Mouse (Mus musculus) embryonic facial prominence, embryonic 15.5 days (tissue): ENCODE measurements around the gene Mfap1b. TPM values are rescaled to one million over a fixed set of nuclear protein-coding genes. Genes with fewer than 3 reads are reported as not detected.
"Not testable (repeated sequence)": the region's sequence is repeated elsewhere in the genome, so short reads cannot be mapped to it uniquely, and the experiment has no call there.

Experiments
- ATAC-seq: fragments of 200-750 bp; cut with Nextera tagmentation; 2 replicates; pipeline ENCODE4 v1.8.0; 2017; ENCODE audit warnings: low read depth, moderate TSS enrichment; ENCODE audit not compliant: insufficient number of reproducible peaks, low FRiP score, low TSS enrichment
- H3K27ac ChIP-seq: fragments of 300-500 bp; sonication (generic); replicated peaks from 2 replicates; pipeline ENCODE4 v1.5.1; 2015; ENCODE audit warnings: mild to moderate bottlenecking, inconsistent platforms
- H3K27me3 ChIP-seq: fragments of 300-500 bp; sonication (generic); 2 replicates; pipeline ENCODE4 v1.6.1; 2015; ENCODE audit warnings: inconsistent platforms
- H3K36me3 ChIP-seq: fragments of 300-500 bp; sonication (generic); 2 replicates; pipeline ENCODE4 v1.6.1; 2015; ENCODE audit warnings: mild to moderate bottlenecking, inconsistent platforms
- H3K4me1 ChIP-seq: fragments of 300-500 bp; sonication (generic); 2 replicates; pipeline ENCODE4 v1.6.1; 2015; ENCODE audit warnings: inconsistent platforms
- H3K4me2 ChIP-seq: fragments of 300-500 bp; sonication (generic); replicated peaks from 2 replicates; pipeline ENCODE4 v1.6.1; 2015; ENCODE audit warnings: mild to moderate bottlenecking, inconsistent platforms
- H3K4me3 ChIP-seq: fragments of 300-500 bp; sonication (generic); replicated peaks from 2 replicates; pipeline ENCODE4 v1.5.1; 2015; ENCODE audit warnings: mild to moderate bottlenecking, inconsistent platforms
- H3K9ac ChIP-seq: fragments of 300-500 bp; sonication (generic); 2 replicates; pipeline ENCODE4 v1.6.1; 2015; ENCODE audit warnings: inconsistent platforms
- H3K9me3 ChIP-seq: fragments of 300-500 bp; sonication (generic); replicated peaks from 2 replicates; pipeline ENCODE4 v1.6.1; 2016; ENCODE audit warnings: inconsistent platforms
- WGBS: fragments of 180-500 bp; shearing (Covaris S2); methylation state at CpG from one replicate; pipeline ENCODE4 v1.1.7; 2015; 5-methylcytosine and 5-hydroxymethylcytosine counted together
- polyA plus RNA-seq: library from polyadenylated mRNA; unstranded; fragments of >200 nt; fragmentation: Nextera tagmentation; extraction: Ambion mirVana; gene quantifications from 2 replicates; pipeline ENCODE4 v1.2.1, GENCODE M21; 2015

Gene Mfap1b
- polyA plus RNA-seq, 1 experiment from 2014 or later, result 61.9 TPM

DNA sequence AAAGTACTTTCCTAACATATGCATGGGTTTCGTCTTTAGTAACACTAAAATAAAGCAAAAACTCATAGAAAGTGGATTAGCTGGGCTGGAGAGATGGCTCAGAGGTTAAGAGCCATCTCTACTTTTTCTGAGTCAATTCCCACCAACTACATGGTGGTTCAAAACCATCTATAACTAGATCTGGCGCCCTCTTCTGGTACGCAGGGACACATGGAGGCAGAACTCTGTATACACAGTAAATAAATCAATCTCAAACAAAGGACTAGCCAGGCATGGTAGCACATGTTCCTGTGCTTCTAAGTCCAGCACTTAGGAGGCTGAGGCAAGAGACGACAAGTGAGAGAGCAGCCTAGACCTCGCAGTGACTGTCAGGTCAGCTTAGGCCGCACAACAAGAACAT lies 4.9 kb downstream of the Mfap1b start:
- H3K4me2 ChIP-seq, H3K4me3 ChIP-seq, H3K9ac ChIP-seq, H3K9me3 ChIP-seq, H3K27ac ChIP-seq, ATAC-seq, H3K4me1 ChIP-seq, H3K27me3 ChIP-seq, H3K36me3 ChIP-seq: not testable (repeated sequence)
- WGBS, result 47% methylated on average over 3 of the region's 6 CpGs

GRCm38 (mm10) chr2:121460071-121460470 lies 13.8 kb downstream of the Mfap1b start:
- H3K4me2 ChIP-seq, result no peak overlapping the region
- no peaks in the 10 kb centered on the region for H3K9me3 ChIP-seq
- H3K4me1 ChIP-seq, result peaks cover 11% of the 10 kb centered on the region
- no peak overlapping the region for H3K9ac ChIP-seq
- peaks cover 11% of the 10 kb centered on the region; the same call in 1 of the 2 replicates for H3K36me3 ChIP-seq
- no peaks in the 10 kb centered on the region for H3K27me3 ChIP-seq
- no peak overlapping the region for H3K27ac ChIP-seq
- 70% methylated on average over 2 of the region's 2 CpGs for WGBS
- no peak for ATAC-seq
- no peak overlapping the region for H3K4me3 ChIP-seq

- H3K27ac ChIP-seq, result peak within 1 kb of the TSS; percentile 83
- H3K4me2 ChIP-seq, result peak within 1 kb of the TSS; percentile 53
- 4% methylated on average over 41 of the region's 41 CpGs for WGBS
- no peaks in the 10 kb centered on the region for H3K27me3 ChIP-seq
- H3K9ac ChIP-seq, result peak within 1 kb of the TSS; percentile 71
- no peaks in the 10 kb centered on the region for H3K9me3 ChIP-seq
- H3K4me1 ChIP-seq, result peaks cover 23% of the 10 kb centered on the region
- H3K36me3 ChIP-seq, result peaks cover 32% of the 10 kb centered on the region
- H3K4me3 ChIP-seq, result peak within 1 kb of the TSS; percentile 74
- peak; percentile 82 for ATAC-seq
Measured at GRCm38 (mm10) chr2:121456692-121457642, 16.9 kb downstream of the Mfap1b start, which contains the start of gene Serinc4. TSS of gene Serinc4 (minus strand) at chr2:121456781.

GRCm38 (mm10) chr2:121455534-121455933 lies 18.3 kb downstream of the Mfap1b start:
- H3K9ac ChIP-seq, result no peak overlapping the region
- 71% methylated on average over 5 of the region's 5 CpGs for WGBS
- no peak for ATAC-seq
- H3K4me3 ChIP-seq, result no peak overlapping the region
- H3K4me2 ChIP-seq, result no peak overlapping the region
- H3K27me3 ChIP-seq, result no peaks in the 10 kb centered on the region
- H3K27ac ChIP-seq, result no peak overlapping the region
- H3K4me1 ChIP-seq, result peaks cover 33% of the 10 kb centered on the region
- peaks cover 37% of the 10 kb centered on the region for H3K36me3 ChIP-seq
- H3K9me3 ChIP-seq, result no peaks in the 10 kb centered on the region

DNA sequence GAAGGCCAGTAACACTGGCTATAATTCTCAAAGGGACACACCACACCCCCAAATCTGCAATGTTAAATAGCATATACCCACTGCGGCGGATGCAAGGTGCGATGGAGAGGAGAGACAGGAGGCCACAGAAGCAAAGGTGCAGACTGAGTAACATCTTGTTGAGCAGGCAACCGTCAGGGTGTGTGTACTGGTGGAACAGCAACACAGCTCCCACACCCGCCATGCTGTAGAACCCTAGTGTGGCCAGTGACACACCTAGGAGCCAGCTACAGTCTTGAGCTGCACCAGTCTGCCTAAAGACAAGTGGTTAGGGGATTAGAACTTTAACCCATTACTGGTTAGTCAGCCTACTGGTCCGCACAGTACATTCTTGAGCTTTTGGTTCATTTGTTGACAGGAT lies 19.9 kb downstream of the Mfap1b start:
- Histone ChIP-seq H3K4me2 (no peak overlapping the region), H3K9ac (no peak overlapping the region), H3K9me3 (no peaks in the 10 kb centered on the region), H3K27me3 (no peaks in the 10 kb centered on the region), H3K4me1 (peaks cover 38% of the 10 kb centered on the region), H3K27ac (no peak overlapping the region), H3K36me3 (peaks cover 35% of the 10 kb centered on the region), H3K4me3 (no peak overlapping the region)
- 84% methylated on average over 6 of the region's 6 CpGs for WGBS
- ATAC-seq, result no peak

GRCm38 (mm10) chr2:121452990-121453389 lies 20.9 kb downstream of the Mfap1b start, which contains the start of gene Hypk:
TSS of gene Hypk (plus strand) at chr2:121453290.
- no peak for ATAC-seq
- H3K9me3 ChIP-seq, result no peaks in the 10 kb centered on the region
- H3K27me3 ChIP-seq, result no peaks in the 10 kb centered on the region
- H3K4me1 ChIP-seq, result peaks cover 39% of the 10 kb centered on the region
- 64% methylated on average over 4 of the region's 4 CpGs for WGBS
- no peak within 1 kb of the TSS for H3K27ac ChIP-seq
- no peak within 1 kb of the TSS for H3K4me2 ChIP-seq
- no peak within 1 kb of the TSS for H3K9ac ChIP-seq
- H3K36me3 ChIP-seq, result peaks cover 29% of the 10 kb centered on the region
- H3K4me3 ChIP-seq, result no peak within 1 kb of the TSS

GRCm38 (mm10) chr2:121452361-121452760 lies 21.5 kb downstream of the Mfap1b start:
- 73% methylated on average over 4 of the region's 4 CpGs for WGBS
- no peak overlapping the region for H3K4me3 ChIP-seq
- H3K9me3 ChIP-seq, result no peaks in the 10 kb centered on the region
- no peak overlapping the region for H3K9ac ChIP-seq
- peaks cover 39% of the 10 kb centered on the region for H3K4me1 ChIP-seq
- no peak overlapping the region for H3K4me2 ChIP-seq
- no peak for ATAC-seq
- H3K27me3 ChIP-seq, result no peaks in the 10 kb centered on the region
- H3K27ac ChIP-seq, result no peak overlapping the region
- H3K36me3 ChIP-seq, result peaks cover 29% of the 10 kb centered on the region

GRCm38 (mm10) chr2:121450093-121450492 lies 23.8 kb downstream of the Mfap1b start:
- 1% methylated on average over 7 of the region's 7 CpGs for WGBS
- Histone ChIP-seq H3K36me3 (peaks cover 29% of the 10 kb centered on the region), H3K9ac (peak overlapping the region; percentile 99), H3K4me2 (peak overlapping the region; percentile 82), H3K9me3 (no peaks in the 10 kb centered on the region), H3K4me3 (peak overlapping the region; percentile 99), H3K4me1 (peaks cover 33% of the 10 kb centered on the region), H3K27me3 (no peaks in the 10 kb centered on the region), H3K27ac (peak overlapping the region; percentile 98)
- no peak for ATAC-seq

- Histone ChIP-seq H3K4me1 (peaks cover 33% of the 10 kb centered on the region), H3K27me3 (no peaks in the 10 kb centered on the region), H3K36me3 (peaks cover 29% of the 10 kb centered on the region), H3K4me3 (peak overlapping the region; percentile 99), H3K9ac (peak overlapping the region; percentile 99), H3K9me3 (no peaks in the 10 kb centered on the region), H3K27ac (peak overlapping the region; percentile 98), H3K4me2 (peak overlapping the region; percentile 82)
- ATAC-seq, result peak; percentile 48
- WGBS, result under 1% methylated on average over 51 of the region's 54 CpGs
Measured at GRCm38 (mm10) chr2:121449545-121450011, 24.3 kb downstream of the Mfap1b start.

GRCm38 (mm10) chr2:121448739-121449535 lies 24.9 kb downstream of the Mfap1b start, which contains the start of gene Serf2:
TSS of gene Serf2 (plus strand) at chr2:121449195.
- ATAC-seq, result peak; percentile 99
- peak within 1 kb of the TSS; percentile 99 for H3K4me3 ChIP-seq
- no peaks in the 10 kb centered on the region for H3K9me3 ChIP-seq
- H3K27me3 ChIP-seq, result no peaks in the 10 kb centered on the region
- peak within 1 kb of the TSS; percentile 98 for H3K27ac ChIP-seq
- peaks cover 26% of the 10 kb centered on the region for H3K36me3 ChIP-seq
- peak within 1 kb of the TSS; percentile 82 for H3K4me2 ChIP-seq
- WGBS, result under 1% methylated on average over 64 of the region's 74 CpGs
- peak within 1 kb of the TSS; percentile 99 for H3K9ac ChIP-seq
- H3K4me1 ChIP-seq, result peaks cover 32% of the 10 kb centered on the region

- Histone ChIP-seq H3K4me1 (peaks cover 30% of the 10 kb centered on the region), H3K36me3 (peaks cover 19% of the 10 kb centered on the region), H3K9ac (peak overlapping the region; percentile 47), H3K9me3 (no peaks in the 10 kb centered on the region), H3K4me2 (peak overlapping the region; percentile 82), H3K27ac (peak overlapping the region; percentile 98), H3K27me3 (no peaks in the 10 kb centered on the region), H3K4me3 (peak overlapping the region; percentile 99)
- 13% methylated on average over 9 of the region's 9 CpGs for WGBS
- no peak for ATAC-seq
Measured at GRCm38 (mm10) chr2:121448136-121448535, 25.7 kb downstream of the Mfap1b start.
